Mouse (Mus musculus): Measurements from ENCODE around the gene Sept1. TPM values are rescaled to one million over a fixed set of nuclear protein-coding genes. Genes with fewer than 3 reads are reported as not detected.

Sept1 gene
- total and polyA plus RNA-seq, 2 experiments from 2014 or later = 0.22 to 5.3 TPM

DNA sequence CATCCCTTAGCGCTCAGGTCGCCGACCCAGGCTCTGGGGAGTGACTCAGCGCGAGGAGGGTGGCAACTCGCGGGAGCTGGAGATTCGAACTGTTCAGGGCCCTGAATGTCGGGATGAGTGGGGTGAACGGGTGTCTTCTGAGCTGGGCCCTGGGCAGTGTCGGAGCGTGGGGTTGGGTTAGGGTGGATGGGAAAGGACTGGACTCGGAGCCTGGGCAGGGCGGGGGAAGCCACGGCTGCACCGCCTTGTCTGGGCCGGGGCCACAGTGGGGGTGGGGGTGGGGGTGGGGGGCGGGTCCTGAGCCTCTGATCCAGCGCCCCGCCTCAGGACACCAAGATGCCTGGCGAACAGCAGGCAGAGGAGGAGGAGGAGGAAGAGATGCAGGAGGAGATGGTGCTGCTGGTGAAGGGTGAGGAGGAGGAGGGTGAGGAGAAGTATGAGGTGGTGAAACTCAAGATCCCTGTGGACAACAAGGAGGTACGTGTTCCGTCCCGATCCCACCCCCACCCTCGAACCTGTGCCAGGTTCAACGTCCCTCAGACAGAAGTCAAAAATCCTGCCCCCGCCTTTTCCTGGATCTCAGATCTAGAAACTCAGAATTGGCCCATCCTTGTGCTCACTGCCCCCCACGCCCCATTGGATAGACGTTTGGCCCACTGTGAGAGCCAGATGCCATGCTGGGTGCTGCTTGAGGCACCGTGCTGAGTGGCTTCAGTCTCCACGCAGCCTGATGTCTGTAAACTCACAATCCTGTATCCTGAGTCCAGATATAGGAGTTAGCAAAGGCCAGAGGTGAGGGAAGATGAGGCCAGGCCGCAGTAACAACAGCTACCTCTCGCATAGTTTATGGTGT is 12.0 kb upstream of the Sept1 start:
- ATAC-seq (ENCODE audit: low FRiP score) = peak; percentile 77
- Histone ChIP-seq H3K4me3 (ENCODE audit: low read depth, low read length) (peak overlapping the region; percentile 92), H3K4me1 (ENCODE audit: insufficient read depth, low read length) (peaks cover 6% of the 10 kb centered on the region), H3K9me3 (ENCODE audit: low read length) (no peaks in the 10 kb centered on the region), H3K36me3 (ENCODE audit: insufficient read depth, low read length) (peaks cover 6% of the 10 kb centered on the region), H3K9ac (replicated peaks; ENCODE audit: low read length, poor library complexity, severe bottlenecking) (peak overlapping the region; percentile 93), H3K4me2 (ENCODE audit: low read depth, low read length, poor library complexity, severe bottlenecking) (peak overlapping the region; percentile 86), H3K27ac (ENCODE audit: low read depth, low read length) (peak overlapping the region; percentile 80), H3K27me3 (ENCODE audit: insufficient read depth, low read length) (no peaks in the 10 kb centered on the region)
- no peak for TF ChIP-seq CTCF (IDR thresholded peaks at IDR 0.05)
- peak; percentile 36 for DNase-seq (ENCODE audit: low spot score)
- WGBS = 12% methylated on average over 28 of the region's 33 CpGs

DNA sequence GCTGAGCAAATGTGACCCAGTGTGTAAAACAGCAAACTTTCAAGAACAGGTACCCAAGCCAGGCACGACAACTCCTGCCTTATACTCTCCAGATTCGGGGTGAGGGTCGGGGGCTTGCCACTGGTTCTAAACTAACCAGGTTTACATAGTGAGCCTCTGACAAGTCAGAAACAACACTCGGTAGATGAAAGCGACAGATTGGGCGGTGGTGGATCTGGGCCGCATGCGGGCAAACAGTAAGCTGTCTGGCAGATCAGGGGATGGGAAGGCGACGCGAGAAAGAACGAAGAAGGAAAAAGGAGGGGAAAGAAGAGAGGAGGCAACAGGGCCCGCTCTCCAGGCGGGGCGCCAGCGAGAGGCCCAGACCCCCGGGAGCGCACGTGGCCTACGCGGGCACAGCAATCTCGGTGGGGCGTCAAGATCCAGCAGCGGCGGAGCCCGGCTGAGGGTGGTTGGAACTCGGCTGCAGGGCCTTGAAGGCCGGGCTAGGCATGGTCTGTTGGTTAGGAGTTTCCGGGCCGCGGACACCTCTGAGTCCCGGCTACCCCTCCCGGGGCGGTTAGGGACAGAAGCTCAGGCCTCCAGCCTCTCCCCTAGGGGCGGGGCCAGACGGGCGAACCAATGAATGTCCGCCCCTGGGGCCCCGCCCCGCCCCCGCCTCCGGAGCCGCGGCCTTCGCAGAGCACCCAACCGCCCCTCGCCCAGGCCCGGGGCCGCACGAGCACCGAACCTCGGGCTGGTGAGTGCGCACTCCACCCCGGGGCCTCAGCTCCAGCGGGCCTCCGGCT is 11.1 kb upstream of the Sept1 start, which contains the start of gene Zfp771:
Gene Zfp771 (plus strand): TSS at position 405 of the 788 bp plus-strand sequence.
- Histone ChIP-seq H3K36me3 (ENCODE audit: insufficient read depth, low read length) (no peaks in the 10 kb centered on the region), H3K27ac (ENCODE audit: low read depth, low read length) (peak within 1 kb of the TSS; percentile 80), H3K4me3 (ENCODE audit: low read depth, low read length) (peak within 1 kb of the TSS; percentile 92), H3K9me3 (ENCODE audit: low read length) (no peaks in the 10 kb centered on the region), H3K4me2 (ENCODE audit: low read depth, low read length, poor library complexity, severe bottlenecking) (peak within 1 kb of the TSS; percentile 86), H3K9ac (replicated peaks; ENCODE audit: low read length, poor library complexity, severe bottlenecking) (peak within 1 kb of the TSS; percentile 93), H3K27me3 (ENCODE audit: insufficient read depth, low read length) (no peaks in the 10 kb centered on the region), H3K4me1 (ENCODE audit: insufficient read depth, low read length) (peaks cover 6% of the 10 kb centered on the region)
- peak; percentile 32 for TF ChIP-seq CTCF (IDR thresholded peaks at IDR 0.05)
- DNase-seq (ENCODE audit: low spot score) = peak; percentile 97
- 1% methylated on average over 51 of the region's 56 CpGs for WGBS
- peak; percentile 94 for ATAC-seq (ENCODE audit: low FRiP score)

DNA sequence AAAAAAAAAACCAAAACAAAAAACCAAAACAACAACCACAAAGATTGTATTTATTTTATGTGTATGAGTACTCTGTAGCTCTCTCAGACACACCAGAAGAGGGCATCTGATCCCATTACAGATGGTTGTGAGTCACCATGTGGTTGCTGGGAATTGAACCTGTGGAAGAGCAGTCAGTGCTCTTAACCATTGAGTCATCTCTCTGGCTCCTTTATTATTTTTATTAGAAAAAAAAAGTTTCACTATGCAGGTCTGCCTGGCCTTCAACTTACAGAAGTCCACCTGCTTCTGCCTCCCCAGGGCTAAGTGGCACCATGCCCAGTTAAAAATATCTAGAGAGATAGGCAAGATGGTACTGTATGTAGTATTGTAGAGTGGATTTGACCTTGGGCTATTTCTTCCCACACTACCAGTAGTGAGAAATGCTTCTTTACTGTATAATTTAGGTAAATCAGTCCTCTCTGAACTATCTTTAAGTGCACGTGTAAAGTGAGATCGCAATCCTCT is 10.5 kb upstream of the Sept1 start:
- Histone ChIP-seq H3K9me3 (ENCODE audit: low read length) (no peaks in the 10 kb centered on the region), H3K4me3 (ENCODE audit: low read depth, low read length) (peak overlapping the region; percentile 92), H3K4me1 (ENCODE audit: insufficient read depth, low read length) (peaks cover 6% of the 10 kb centered on the region), H3K27ac (ENCODE audit: low read depth, low read length) (peak overlapping the region; percentile 80; the same call in 1 of the 2 replicates), H3K4me2 (ENCODE audit: low read depth, low read length, poor library complexity, severe bottlenecking) (peak overlapping the region; percentile 86), H3K9ac (replicated peaks; ENCODE audit: low read length, poor library complexity, severe bottlenecking) (peak overlapping the region; percentile 93), H3K27me3 (ENCODE audit: insufficient read depth, low read length) (no peaks in the 10 kb centered on the region), H3K36me3 (ENCODE audit: insufficient read depth, low read length) (no peaks in the 10 kb centered on the region)
- DNase-seq (ENCODE audit: low spot score) (no peak), ATAC-seq (ENCODE audit: low FRiP score) (no peak)
- WGBS = 42% methylated on average over 2 of the region's 2 CpGs
- no peak for TF ChIP-seq CTCF (IDR thresholded peaks at IDR 0.05)

DNA sequence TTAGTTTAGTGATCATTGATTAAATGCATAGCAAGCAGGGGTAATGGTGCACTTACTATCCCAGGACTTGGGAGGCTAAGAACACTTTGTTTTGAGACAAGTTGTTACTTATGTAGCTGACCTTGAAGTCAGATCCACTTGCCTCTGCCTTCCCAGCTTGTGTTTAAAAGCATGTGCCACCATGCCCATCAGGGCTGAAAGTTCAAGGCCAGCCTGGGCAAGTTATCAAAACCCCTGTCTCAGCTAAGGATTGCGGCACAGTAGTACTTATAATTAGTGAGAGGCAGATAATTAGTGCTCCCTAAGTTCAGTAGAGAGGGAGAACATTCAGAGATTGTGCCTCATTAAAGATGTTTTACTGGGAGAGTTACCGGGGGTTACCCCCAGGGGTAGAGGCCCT is 1.8 kb upstream of the Sept1 start:
- H3K9ac ChIP-seq (replicated peaks; ENCODE audit: low read length, poor library complexity, severe bottlenecking) = no peak overlapping the region
- WGBS = 95% methylated on average over 2 of the region's 2 CpGs
- no peak overlapping the region for H3K4me3 ChIP-seq (ENCODE audit: low read depth, low read length)
- H3K4me2 ChIP-seq (ENCODE audit: low read depth, low read length, poor library complexity, severe bottlenecking) = no peak overlapping the region
- no peak for TF ChIP-seq CTCF (IDR thresholded peaks at IDR 0.05)
- no peaks in the 10 kb centered on the region for H3K27me3 ChIP-seq (ENCODE audit: insufficient read depth, low read length)
- DNase-seq (ENCODE audit: low spot score) (no peak), ATAC-seq (ENCODE audit: low FRiP score) (no peak)
- H3K36me3 ChIP-seq (ENCODE audit: insufficient read depth, low read length) = peaks cover 17% of the 10 kb centered on the region
- no peaks in the 10 kb centered on the region for H3K9me3 ChIP-seq (ENCODE audit: low read length)
- H3K27ac ChIP-seq (ENCODE audit: low read depth, low read length) = no peak overlapping the region
- peaks cover 17% of the 10 kb centered on the region for H3K4me1 ChIP-seq (ENCODE audit: insufficient read depth, low read length)

DNA sequence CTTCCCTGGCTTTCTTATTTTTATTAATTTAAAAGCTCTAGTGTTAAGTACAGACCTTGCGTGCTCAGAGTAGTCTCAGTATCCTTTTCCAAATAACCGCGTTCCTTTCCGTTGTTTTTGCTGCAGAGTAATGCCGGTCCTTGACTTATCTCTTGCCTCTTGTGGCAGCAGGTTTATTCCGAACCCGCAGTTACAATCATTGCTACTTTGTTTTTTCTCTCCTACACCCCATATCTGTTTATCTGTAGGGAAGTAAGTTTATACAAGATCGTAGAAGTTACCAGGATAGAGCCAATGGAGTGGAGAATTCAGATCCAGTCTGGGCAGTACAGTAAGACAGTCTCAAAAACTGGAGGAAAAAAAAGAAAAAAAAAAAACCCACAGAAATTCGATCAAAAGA is 835 bp upstream of the Sept1 start:
- H3K36me3 ChIP-seq (ENCODE audit: insufficient read depth, low read length) = peaks cover 17% of the 10 kb centered on the region
- whole genome bisulfite sequencing = 5% methylated on average over 9 of the region's 9 CpGs
- ATAC-seq (ENCODE audit: low FRiP score) = no peak

More for the DNA sequence above, 835 bp upstream of the Sept1 start:
- Histone ChIP-seq H3K4me2 (ENCODE audit: low read depth, low read length, poor library complexity, severe bottlenecking) (peak overlapping the region; percentile 68), H3K4me3 (ENCODE audit: low read depth, low read length) (peak overlapping the region; percentile 96), H3K9ac (replicated peaks; ENCODE audit: low read length, poor library complexity, severe bottlenecking) (peak overlapping the region; percentile 97), H3K9me3 (ENCODE audit: low read length) (no peaks in the 10 kb centered on the region), H3K27me3 (ENCODE audit: insufficient read depth, low read length) (no peaks in the 10 kb centered on the region), H3K27ac (ENCODE audit: low read depth, low read length) (peak overlapping the region; percentile 99), H3K4me1 (ENCODE audit: insufficient read depth, low read length) (peaks cover 17% of the 10 kb centered on the region)
- no peak for DNase-seq (ENCODE audit: low spot score)
- TF ChIP-seq CTCF (IDR thresholded peaks at IDR 0.05) = no peak

All from midbrain, postnatal 0 days (tissue).